Mouse (Mus musculus) forebrain, postnatal 0 days (tissue): ENCODE results near the gene Ptprm. TPM values are rescaled to one million over a fixed set of nuclear protein-coding genes. Genes with fewer than 3 reads are reported as not detected.
A peak's percentile ranks its signal among the peaks of the same experiment; 100 is the strongest.

ENCODE experiments used
- ATAC-seq: fragments of 200-750 bp; cut with Nextera tagmentation; 2 replicates; pipeline ENCODE4 v1.8.0; 2017; ENCODE audit warnings: mild to moderate bottlenecking, moderate library complexity
- DNase-seq: peaks from one replicate; pipeline ENCODE4 v3.0.0-alpha.2; 2015
- H3K27ac ChIP-seq: fragments of 300-500 bp; sonication (generic); 2 replicates; pipeline ENCODE4 v1.5.1; 2014; ENCODE audit warnings: low read depth, mild to moderate bottlenecking, antibody characterized with exemption, low read length, moderate library complexity, mixed read lengths
- H3K27me3 ChIP-seq: fragments of 300-500 bp; sonication (generic); 2 replicates; pipeline ENCODE4 v1.6.1; 2014; ENCODE audit warnings: mild to moderate bottlenecking, low read length, mixed read lengths; ENCODE audit not compliant: insufficient read depth
- H3K36me3 ChIP-seq: fragments of 300-500 bp; sonication (generic); 2 replicates; pipeline ENCODE4 v1.6.1; 2014; ENCODE audit warnings: mild to moderate bottlenecking, moderate library complexity; ENCODE audit not compliant: insufficient read depth
- H3K4me1 ChIP-seq: fragments of 300-500 bp; sonication (generic); 2 replicates; pipeline ENCODE4 v1.6.1; 2014; ENCODE audit warnings: antibody characterized with exemption; ENCODE audit not compliant: insufficient read depth
- H3K4me2 ChIP-seq: fragments of 300-500 bp; sonication (generic); 2 replicates; pipeline ENCODE4 v1.6.1; 2014; ENCODE audit warnings: low read depth, mild to moderate bottlenecking, moderate library complexity
- H3K4me3 ChIP-seq: fragments of 300-500 bp; sonication (generic); 2 replicates; pipeline ENCODE4 v1.5.1; 2014; ENCODE audit warnings: low read depth, low read length, mixed read lengths
- H3K9ac ChIP-seq: fragments of 300-500 bp; sonication (generic); 2 replicates; pipeline ENCODE4 v1.6.1; 2014; ENCODE audit warnings: mild to moderate bottlenecking
- H3K9me3 ChIP-seq: fragments of 300-500 bp; sonication (generic); 2 replicates; pipeline ENCODE4 v1.6.1; 2016; ENCODE audit warnings: low read length
- CTCF ChIP-seq: sonication (generic); IDR thresholded peaks from 2 replicates; pipeline ENCODE4 v1.5.1; 2016; ENCODE audit warnings: antibody characterized with exemption, control low read depth, low read depth
- WGBS: fragments of 180-500 bp; shearing (Covaris S2); extraction: QIAGEN DNeasy Blood & Tissue Kit; methylation state at CpG from one replicate; pipeline ENCODE4 v1.1.7; 2014; 5-methylcytosine and 5-hydroxymethylcytosine counted together
- polyA plus RNA-seq: library from polyadenylated mRNA; unstranded; fragments of >200 nt; fragmentation: Nextera tagmentation; extraction: Ambion mirVana; gene quantifications from 2 replicates; pipeline ENCODE4 v1.2.1, GENCODE M21; 2015
- total RNA-seq: library from RNA; depleted of rRNA; stranded (reverse); fragments of >200 nt; gene quantifications from 2 replicates; pipeline ENCODE4 v1.2.3, GENCODE M21; 2014

Gene Ptprm
- total and polyA plus RNA-seq, 2 experiments from 2014 or later: 12.9 to 33.2 TPM

- Histone ChIP-seq H3K4me1 (no peaks in the 10 kb centered on the region), H3K9me3 (no peaks in the 10 kb centered on the region), H3K27ac (no peak overlapping the region), H3K4me3 (no peak overlapping the region), H3K4me2 (no peak overlapping the region), H3K36me3 (no peaks in the 10 kb centered on the region), H3K9ac (no peak overlapping the region), H3K27me3 (no peaks in the 10 kb centered on the region)
- DNase-seq: no peak
- TF ChIP-seq CTCF: no peak
- ATAC-seq: peak; percentile 82
- 81% methylated on average over 3 of the region's 3 CpGs for WGBS
These were observed 202.0 kb downstream of the Ptprm start for GRCm38 (mm10) chr17:67152218-67152617.

- Histone ChIP-seq H3K27ac (no peak overlapping the region), H3K4me2 (no peak overlapping the region), H3K4me3 (no peak overlapping the region), H3K9me3 (no peaks in the 10 kb centered on the region), H3K36me3 (no peaks in the 10 kb centered on the region), H3K27me3 (no peaks in the 10 kb centered on the region), H3K4me1 (no peaks in the 10 kb centered on the region), H3K9ac (no peak overlapping the region)
- no peak for ATAC-seq
- TF ChIP-seq CTCF: no peak
- no peak for DNase-seq
- WGBS: 81% methylated on average over 2 of the region's 2 CpGs
These were observed 203.8 kb downstream of the Ptprm start for GRCm38 (mm10) chr17:67150441-67150840.

DNA sequence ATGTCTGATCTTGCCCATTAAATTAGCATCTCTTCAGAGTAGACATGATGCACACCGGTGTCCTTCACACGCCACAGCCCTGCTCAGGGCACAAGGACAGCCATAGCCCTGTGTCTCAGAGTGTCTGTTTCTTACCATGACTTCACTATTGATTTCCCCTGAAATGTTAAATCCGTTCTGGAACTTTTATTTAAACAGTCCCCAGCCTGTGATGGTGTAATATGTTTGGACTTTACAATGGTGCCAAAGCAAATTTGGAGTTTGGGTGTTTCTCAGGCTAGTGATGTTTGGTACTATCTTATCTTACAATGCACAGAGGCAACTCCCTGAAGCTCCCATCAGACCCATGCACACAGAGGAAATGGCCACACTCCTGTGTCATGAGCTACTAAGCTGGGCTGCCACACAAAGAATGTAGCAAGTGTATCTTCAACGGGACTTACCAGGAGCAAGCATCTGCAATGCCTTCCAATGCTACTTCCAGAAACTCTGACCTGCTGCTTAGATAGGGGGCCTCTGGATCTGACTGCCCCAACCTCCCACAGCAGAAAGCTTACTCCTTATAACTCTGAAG, 212.0 kb downstream of the Ptprm start:
- H3K4me2 ChIP-seq: no peak overlapping the region

GRCm38 (mm10) chr17:67140502-67140901, 213.8 kb downstream of the Ptprm start:
- Histone ChIP-seq H3K27ac (no peak overlapping the region), H3K4me2 (no peak overlapping the region), H3K9ac (no peak overlapping the region), H3K4me1 (peaks cover 4% of the 10 kb centered on the region; the same call in 1 of the 2 replicates), H3K27me3 (no peaks in the 10 kb centered on the region), H3K36me3 (no peaks in the 10 kb centered on the region), H3K9me3 (no peaks in the 10 kb centered on the region), H3K4me3 (no peak overlapping the region)
- 48% methylated on average over 1 of the region's 1 CpGs for WGBS
- no peak for DNase-seq
- peak; percentile 69 for TF ChIP-seq CTCF
- ATAC-seq: no peak

More for the DNA sequence above, 212.0 kb downstream of the Ptprm start:
- Histone ChIP-seq H3K4me3 (no peak overlapping the region), H3K27me3 (no peaks in the 10 kb centered on the region), H3K4me1 (no peaks in the 10 kb centered on the region), H3K9ac (no peak overlapping the region), H3K36me3 (no peaks in the 10 kb centered on the region), H3K9me3 (no peaks in the 10 kb centered on the region), H3K27ac (no peak overlapping the region)
- WGBS: 87% methylated on average over 4 of the region's 4 CpGs
- ATAC-seq (no peak), DNase-seq (no peak)
- TF ChIP-seq CTCF: no peak

DNA sequence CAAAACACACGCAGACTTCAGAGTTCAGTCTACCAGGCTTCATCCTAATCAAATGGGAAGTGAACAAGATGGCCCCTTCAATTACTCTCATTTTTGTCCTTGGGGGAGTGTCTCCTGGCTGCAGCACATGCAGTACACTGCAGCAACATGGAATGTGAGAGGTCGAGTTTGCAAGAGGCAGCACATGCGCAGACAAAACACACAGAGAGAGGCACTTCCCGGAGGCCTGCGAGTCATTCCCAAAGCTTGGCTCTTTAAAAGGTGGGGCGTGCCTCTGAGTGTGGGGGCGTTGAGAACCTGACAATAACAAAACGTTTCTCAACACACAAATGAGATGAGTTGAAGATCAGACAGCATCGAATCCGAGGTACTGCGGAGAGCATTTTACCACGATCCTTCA, 215.3 kb downstream of the Ptprm start:
- Histone ChIP-seq H3K4me2 (no peak overlapping the region), H3K9ac (no peak overlapping the region), H3K27me3 (no peaks in the 10 kb centered on the region), H3K36me3 (no peaks in the 10 kb centered on the region), H3K27ac (no peak overlapping the region), H3K9me3 (no peaks in the 10 kb centered on the region), H3K4me1 (peaks cover 4% of the 10 kb centered on the region; the same call in 1 of the 2 replicates), H3K4me3 (no peak overlapping the region)
- 77% methylated on average over 12 of the region's 12 CpGs for WGBS
- no peak for TF ChIP-seq CTCF
- no peak for ATAC-seq
- no peak for DNase-seq

DNA sequence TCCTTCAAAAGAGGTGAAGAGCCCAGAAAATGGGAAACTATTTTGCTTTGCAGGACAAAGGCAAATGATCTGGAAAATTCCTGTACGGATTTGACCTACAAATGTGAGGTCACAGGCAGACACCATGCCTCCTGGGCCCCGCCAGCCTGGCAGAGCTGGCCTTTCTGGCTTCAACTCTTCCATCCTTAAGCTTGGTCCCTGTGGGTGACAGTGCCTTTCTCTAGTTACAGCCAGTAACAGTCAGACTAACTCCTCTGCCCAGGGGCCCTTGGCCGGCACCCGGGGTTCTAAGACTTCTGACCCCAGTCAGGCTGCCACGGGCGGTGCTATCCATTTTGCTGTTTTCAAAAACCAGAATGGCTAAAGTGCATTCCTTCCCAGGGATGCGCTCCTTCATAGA, 217.4 kb downstream of the Ptprm start:
- ATAC-seq (no peak), DNase-seq (no peak)
- Histone ChIP-seq H3K4me2 (no peak overlapping the region), H3K4me3 (no peak overlapping the region), H3K27ac (no peak overlapping the region), H3K36me3 (no peaks in the 10 kb centered on the region), H3K9me3 (no peaks in the 10 kb centered on the region), H3K9ac (no peak overlapping the region), H3K4me1 (peaks cover 13% of the 10 kb centered on the region), H3K27me3 (no peaks in the 10 kb centered on the region)
- 89% methylated on average over 7 of the region's 7 CpGs for WGBS
- TF ChIP-seq CTCF: no peak

DNA sequence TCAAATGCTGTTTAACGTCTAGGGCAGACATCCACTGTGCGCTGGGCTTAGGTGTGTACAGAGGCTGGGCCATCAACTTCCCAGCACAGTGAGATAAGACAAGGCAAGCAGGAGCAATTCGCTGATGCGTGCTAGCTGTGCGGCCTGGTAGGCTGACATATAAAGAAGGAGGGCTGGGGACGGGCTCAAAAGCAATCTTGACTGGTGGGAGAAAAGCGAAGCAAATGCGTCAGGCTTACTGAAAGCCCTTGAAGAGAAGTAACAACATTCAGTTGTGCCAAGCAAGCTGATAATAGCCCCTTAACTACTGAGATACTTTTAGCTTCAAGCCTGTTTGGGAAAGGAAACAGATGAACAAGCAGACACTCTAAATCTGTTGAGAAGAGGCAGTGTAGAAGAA, 217.8 kb downstream of the Ptprm start:
- TF ChIP-seq CTCF: no peak
- Histone ChIP-seq H3K27ac (no peak overlapping the region), H3K36me3 (no peaks in the 10 kb centered on the region), H3K4me1 (peaks cover 13% of the 10 kb centered on the region), H3K9me3 (no peaks in the 10 kb centered on the region), H3K9ac (no peak overlapping the region), H3K4me3 (no peak overlapping the region), H3K27me3 (0 out of 2 replicates have a peak, but pooled peaks cover 4% of the 10 kb centered on the region), H3K4me2 (no peak overlapping the region)
- ATAC-seq: peak; percentile 65
- WGBS: 66% methylated on average over 8 of the region's 8 CpGs
- peak; percentile 45 for DNase-seq
